Mouse (Mus musculus) intestine, embryonic 16.5 days (tissue): ENCODE results near the gene Tarbp1. TPM values are rescaled to one million over a fixed set of nuclear protein-coding genes. Genes with fewer than 3 reads are reported as not detected.
"Not testable (repeated sequence)": the region's sequence is repeated elsewhere in the genome, so short reads cannot be mapped to it uniquely, and the experiment has no call there.

ENCODE experiments used
- ATAC-seq: fragments of 200-750 bp; cut with Nextera tagmentation; 2 replicates; pipeline ENCODE4 v1.8.0; 2017; ENCODE audit warnings: moderate TSS enrichment, moderate library complexity
- H3K27ac ChIP-seq: fragments of 300-500 bp; sonication (generic); 2 replicates; pipeline ENCODE4 v1.5.1; 2014; ENCODE audit warnings: mild to moderate bottlenecking, low read length
- H3K27me3 ChIP-seq: fragments of 300-500 bp; sonication (generic); replicated peaks from 2 replicates; pipeline ENCODE4 v1.6.1; 2014; ENCODE audit warnings: low read length, control low read depth, mixed read lengths; ENCODE audit not compliant: control insufficient read depth, insufficient read depth
- H3K36me3 ChIP-seq: fragments of 300-500 bp; sonication (generic); 2 replicates; pipeline ENCODE4 v1.6.1; 2014; ENCODE audit warnings: low read length, control low read depth; ENCODE audit not compliant: control insufficient read depth, insufficient read depth
- H3K4me1 ChIP-seq: fragments of 300-500 bp; sonication (generic); 2 replicates; pipeline ENCODE4 v1.6.1; 2014; ENCODE audit warnings: low read length, control low read depth, mixed read lengths; ENCODE audit not compliant: control insufficient read depth, insufficient read depth
- H3K4me2 ChIP-seq: fragments of 300-500 bp; sonication (generic); 2 replicates; pipeline ENCODE4 v1.6.1; 2014; ENCODE audit warnings: low read depth, low read length, control low read depth
- H3K4me3 ChIP-seq: fragments of 300-500 bp; sonication (generic); 2 replicates; pipeline ENCODE4 v1.5.1; 2014; ENCODE audit warnings: mild to moderate bottlenecking, low read length
- H3K9ac ChIP-seq: fragments of 300-500 bp; sonication (generic); 2 replicates; pipeline ENCODE4 v1.6.1; 2014; ENCODE audit warnings: low read depth, low read length
- H3K9me3 ChIP-seq: fragments of 300-500 bp; sonication (generic); 2 replicates; pipeline ENCODE4 v1.6.1; 2016; ENCODE audit warnings: low read length, control low read depth; ENCODE audit not compliant: control insufficient read depth
- WGBS: fragments of 180-500 bp; shearing (Covaris S2); extraction: QIAGEN DNeasy Blood & Tissue Kit; methylation state at CpG from one replicate; pipeline ENCODE4 v1.1.7; 2014; 5-methylcytosine and 5-hydroxymethylcytosine counted together
- polyA plus RNA-seq: library from polyadenylated mRNA; unstranded; fragments of >200 nt; fragmentation: Nextera tagmentation; extraction: Ambion mirVana; gene quantifications from 2 replicates; pipeline ENCODE4 v1.2.1, GENCODE M21; 2015

Tarbp1 gene
- polyA plus RNA-seq, 1 experiment from 2014 or later: 1.6 TPM

GRCm38 (mm10) chr8:126424163-126424562, 50.7 kb downstream of the Tarbp1 start:
- Histone ChIP-seq H3K27me3 (no peaks in the 10 kb centered on the region), H3K4me2 (no peak overlapping the region), H3K36me3 (peaks cover 16% of the 10 kb centered on the region), H3K9ac (no peak overlapping the region), H3K9me3 (no peaks in the 10 kb centered on the region), H3K4me1 (peaks cover 5% of the 10 kb centered on the region), H3K4me3 (no peak overlapping the region), H3K27ac (no peak overlapping the region)
- 86% methylated on average over 4 of the region's 4 CpGs for WGBS
- no peak for ATAC-seq

GRCm38 (mm10) chr8:126422920-126423300, 52.0 kb downstream of the Tarbp1 start:
- WGBS: 6% methylated on average over 9 of the region's 9 CpGs
- Histone ChIP-seq H3K9me3 (no peaks in the 10 kb centered on the region), H3K27me3 (no peaks in the 10 kb centered on the region), H3K4me1 (peaks cover 5% of the 10 kb centered on the region), H3K4me3 (peak overlapping the region; percentile 93), H3K4me2 (peak overlapping the region; percentile 87), H3K36me3 (peaks cover 13% of the 10 kb centered on the region), H3K27ac (peak overlapping the region; percentile 74), H3K9ac (peak overlapping the region; percentile 95)
- peak; percentile 71 for ATAC-seq

- Histone ChIP-seq H3K27ac (peak within 1 kb of the TSS; percentile 74), H3K36me3 (peaks cover 8% of the 10 kb centered on the region), H3K9me3 (no peaks in the 10 kb centered on the region), H3K4me2 (peak within 1 kb of the TSS; percentile 87), H3K27me3 (no peaks in the 10 kb centered on the region), H3K9ac (peak within 1 kb of the TSS; percentile 95), H3K4me1 (peaks cover 5% of the 10 kb centered on the region), H3K4me3 (peak within 1 kb of the TSS; percentile 93)
- ATAC-seq: peak; percentile 99
- WGBS: under 1% methylated on average over 61 of the region's 61 CpGs
Measured at GRCm38 (mm10) chr8:126422174-126422919, 52.5 kb downstream of the Tarbp1 start, which contains the start of gene Coa6. TSS of gene Coa6 (plus strand) at chr8:126422515.

GRCm38 (mm10) chr8:126420834-126421233, 54.0 kb downstream of the Tarbp1 start:
- no peaks in the 10 kb centered on the region for H3K27me3 ChIP-seq
- H3K4me1 ChIP-seq: peaks cover 5% of the 10 kb centered on the region
- H3K4me2 ChIP-seq: no peak overlapping the region
- no peak overlapping the region for H3K9ac ChIP-seq
- no peak overlapping the region for H3K4me3 ChIP-seq
- H3K27ac ChIP-seq: no peak overlapping the region
- ATAC-seq: no peak
- H3K9me3 ChIP-seq: no peaks in the 10 kb centered on the region
- 75% methylated on average over 3 of the region's 3 CpGs for WGBS
- H3K36me3 ChIP-seq: peaks cover 1% of the 10 kb centered on the region; the same call in 1 of the 2 replicates

- H3K4me1 ChIP-seq: no peaks in the 10 kb centered on the region
- H3K36me3 ChIP-seq: no peaks in the 10 kb centered on the region
- WGBS: 70% methylated on average over 4 of the region's 4 CpGs
- H3K9ac ChIP-seq: no peak overlapping the region
- no peaks in the 10 kb centered on the region for H3K27me3 ChIP-seq
- no peak overlapping the region for H3K27ac ChIP-seq
- H3K4me2 ChIP-seq: no peak overlapping the region
- H3K9me3 ChIP-seq: no peaks in the 10 kb centered on the region
- H3K4me3 ChIP-seq: no peak overlapping the region
- ATAC-seq: no peak
Measured at GRCm38 (mm10) chr8:126405030-126405429, 69.8 kb downstream of the Tarbp1 start.

- not testable (repeated sequence) for H3K36me3 ChIP-seq, H3K9me3 ChIP-seq, H3K4me1 ChIP-seq, ATAC-seq, H3K4me3 ChIP-seq, H3K4me2 ChIP-seq, H3K9ac ChIP-seq, H3K27ac ChIP-seq, H3K27me3 ChIP-seq
Measured at GRCm38 (mm10) chr8:126404550-126404949, 70.3 kb downstream of the Tarbp1 start.

- ATAC-seq: no peak
- Histone ChIP-seq H3K4me2 (no peak overlapping the region), H3K36me3 (no peaks in the 10 kb centered on the region), H3K27me3 (no peaks in the 10 kb centered on the region), H3K27ac (no peak overlapping the region), H3K4me3 (no peak overlapping the region), H3K9ac (no peak overlapping the region), H3K9me3 (no peaks in the 10 kb centered on the region), H3K4me1 (no peaks in the 10 kb centered on the region)
- 77% methylated on average over 3 of the region's 3 CpGs for WGBS
Measured at GRCm38 (mm10) chr8:126398349-126398748, 76.5 kb downstream of the Tarbp1 start.

- no peak overlapping the region for H3K27ac ChIP-seq
- no peak for ATAC-seq
- H3K27me3 ChIP-seq: no peaks in the 10 kb centered on the region
- H3K4me1 ChIP-seq: no peaks in the 10 kb centered on the region
- no peaks in the 10 kb centered on the region for H3K9me3 ChIP-seq
- WGBS: 66% methylated on average over 5 of the region's 5 CpGs
- no peak overlapping the region for H3K9ac ChIP-seq
- no peak overlapping the region for H3K4me2 ChIP-seq
- no peaks in the 10 kb centered on the region for H3K36me3 ChIP-seq
- H3K4me3 ChIP-seq: no peak overlapping the region
Measured at GRCm38 (mm10) chr8:126395917-126396316, 78.9 kb downstream of the Tarbp1 start.

- H3K27ac ChIP-seq: no peak overlapping the region
- no peaks in the 10 kb centered on the region for H3K36me3 ChIP-seq
- H3K4me3 ChIP-seq: no peak overlapping the region
- no peaks in the 10 kb centered on the region for H3K4me1 ChIP-seq
- no peak for ATAC-seq
- H3K4me2 ChIP-seq: no peak overlapping the region
- H3K9ac ChIP-seq: no peak overlapping the region
- H3K27me3 ChIP-seq: no peaks in the 10 kb centered on the region
- WGBS: 74% methylated on average over 9 of the region's 9 CpGs
- no peaks in the 10 kb centered on the region for H3K9me3 ChIP-seq
Measured at GRCm38 (mm10) chr8:126395386-126395785, 79.5 kb downstream of the Tarbp1 start.

- H3K4me2 ChIP-seq: no peak overlapping the region
- H3K36me3 ChIP-seq: no peaks in the 10 kb centered on the region
- no peak for ATAC-seq
- no peaks in the 10 kb centered on the region for H3K4me1 ChIP-seq
- no peak overlapping the region for H3K9ac ChIP-seq
- H3K27me3 ChIP-seq: no peaks in the 10 kb centered on the region
- H3K27ac ChIP-seq: no peak overlapping the region
- 69% methylated on average over 2 of the region's 2 CpGs for WGBS
- no peak overlapping the region for H3K4me3 ChIP-seq
- H3K9me3 ChIP-seq: no peaks in the 10 kb centered on the region
Measured at GRCm38 (mm10) chr8:126391541-126391940, 83.3 kb downstream of the Tarbp1 start.
